Mouse (Mus musculus): Measurements from ENCODE around the gene Hhipl1. TPM values are rescaled to one million over a fixed set of nuclear protein-coding genes. Genes with fewer than 3 reads are reported as not detected.

Hhipl1 gene
- polyA plus RNA-seq, 1 experiment = not detected

- no peak for TF ChIP-seq GATA1 (IDR thresholded peaks at IDR 0.05; ENCODE audit: low read length)
These were observed 31.8 kb upstream of the Hhipl1 start for GRCm38 (mm10) chr12:108274313-108274595.

- no peak for TF ChIP-seq GATA1 (IDR thresholded peaks at IDR 0.05; ENCODE audit: low read length)
These were observed 31.2 kb upstream of the Hhipl1 start, which contains the start of gene Ccdc85c for GRCm38 (mm10) chr12:108274661-108275507. TSS of gene Ccdc85c (minus strand) at chr12:108275425.

GRCm38 (mm10) chr12:108275508-108275890 lies 30.6 kb upstream of the Hhipl1 start:
- TF ChIP-seq GATA1 (IDR thresholded peaks at IDR 0.05; ENCODE audit: low read length) = no peak

- no peak for TF ChIP-seq GATA1 (IDR thresholded peaks at IDR 0.05; ENCODE audit: low read length)
These were observed 29.9 kb upstream of the Hhipl1 start for GRCm38 (mm10) chr12:108275920-108276822.

GRCm38 (mm10) chr12:108277341-108277841 lies 28.7 kb upstream of the Hhipl1 start:
- no peak for TF ChIP-seq GATA1 (IDR thresholded peaks at IDR 0.05; ENCODE audit: low read length)

DNA sequence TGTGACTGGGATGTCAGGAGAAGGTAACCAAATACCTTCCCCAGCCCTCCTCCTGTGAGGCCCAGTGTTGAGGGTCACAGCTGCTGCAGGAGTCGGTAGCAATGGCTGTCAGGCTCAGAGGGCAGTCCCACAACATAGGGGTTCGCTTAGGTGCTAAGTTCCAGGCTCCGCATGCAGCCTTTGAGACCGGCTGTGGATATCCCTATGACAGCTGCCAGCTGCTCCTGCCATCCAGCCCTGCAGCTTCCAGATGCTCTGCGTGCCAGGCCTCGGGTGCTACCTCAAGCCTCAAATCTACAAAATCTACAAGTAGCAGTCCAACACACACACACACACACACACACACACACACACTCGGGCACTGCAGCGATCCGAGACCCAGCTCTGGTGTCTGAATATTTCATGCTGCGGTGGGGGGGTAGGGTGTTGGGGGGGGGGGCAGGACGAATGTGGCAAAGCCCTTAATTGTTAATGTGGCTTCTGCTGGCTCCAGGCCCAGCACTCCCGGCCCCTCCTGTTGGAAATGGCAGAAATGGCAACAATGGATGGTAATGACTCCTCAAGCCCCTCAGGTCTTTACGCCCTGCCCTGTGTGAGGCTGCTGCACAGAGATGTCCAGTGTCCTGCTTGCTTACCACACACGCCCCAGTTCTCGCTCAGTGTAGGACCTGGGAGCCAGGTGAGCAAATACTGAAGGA lies 27.7 kb upstream of the Hhipl1 start:
- TF ChIP-seq GATA1 (IDR thresholded peaks at IDR 0.05; ENCODE audit: low read length) = no peak

DNA sequence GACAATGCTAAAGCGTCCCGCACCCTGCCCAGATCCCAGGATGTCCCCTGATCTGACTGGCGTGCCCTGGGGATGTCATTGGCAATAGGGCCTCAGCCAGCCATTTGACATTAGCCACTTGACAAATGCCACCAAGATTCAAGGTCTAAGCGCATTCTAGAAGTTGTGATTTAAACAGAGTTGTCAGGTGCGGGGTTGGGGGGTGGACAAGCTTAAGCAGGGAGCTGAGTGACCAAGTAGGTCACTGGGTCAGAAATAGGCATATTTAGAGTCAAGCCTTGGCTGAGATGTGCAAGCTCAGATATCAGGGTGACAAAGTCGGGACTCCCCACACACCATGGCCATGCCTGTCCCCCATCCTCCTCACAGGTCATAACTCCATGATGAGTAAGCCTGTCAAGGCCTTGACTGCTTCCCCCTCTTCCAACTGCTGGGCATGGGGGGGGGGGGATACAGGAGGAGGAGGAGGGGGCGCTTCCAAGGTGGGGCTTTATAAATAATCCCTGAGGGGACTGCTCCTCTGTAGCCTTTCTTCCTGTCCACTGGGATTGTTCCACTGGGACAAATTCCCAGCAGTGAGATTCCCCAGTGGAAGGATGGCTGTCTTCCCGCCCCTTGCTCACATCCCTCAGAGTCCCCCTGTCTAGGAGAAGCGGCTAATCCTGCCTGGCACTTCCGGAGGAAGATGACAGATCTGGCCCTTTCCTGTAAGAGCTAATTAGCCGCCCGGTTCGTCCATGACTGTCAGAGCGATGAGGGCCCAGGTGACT lies 21.4 kb upstream of the Hhipl1 start:
- TF ChIP-seq GATA1 (IDR thresholded peaks at IDR 0.05; ENCODE audit: low read length) = no peak

DNA sequence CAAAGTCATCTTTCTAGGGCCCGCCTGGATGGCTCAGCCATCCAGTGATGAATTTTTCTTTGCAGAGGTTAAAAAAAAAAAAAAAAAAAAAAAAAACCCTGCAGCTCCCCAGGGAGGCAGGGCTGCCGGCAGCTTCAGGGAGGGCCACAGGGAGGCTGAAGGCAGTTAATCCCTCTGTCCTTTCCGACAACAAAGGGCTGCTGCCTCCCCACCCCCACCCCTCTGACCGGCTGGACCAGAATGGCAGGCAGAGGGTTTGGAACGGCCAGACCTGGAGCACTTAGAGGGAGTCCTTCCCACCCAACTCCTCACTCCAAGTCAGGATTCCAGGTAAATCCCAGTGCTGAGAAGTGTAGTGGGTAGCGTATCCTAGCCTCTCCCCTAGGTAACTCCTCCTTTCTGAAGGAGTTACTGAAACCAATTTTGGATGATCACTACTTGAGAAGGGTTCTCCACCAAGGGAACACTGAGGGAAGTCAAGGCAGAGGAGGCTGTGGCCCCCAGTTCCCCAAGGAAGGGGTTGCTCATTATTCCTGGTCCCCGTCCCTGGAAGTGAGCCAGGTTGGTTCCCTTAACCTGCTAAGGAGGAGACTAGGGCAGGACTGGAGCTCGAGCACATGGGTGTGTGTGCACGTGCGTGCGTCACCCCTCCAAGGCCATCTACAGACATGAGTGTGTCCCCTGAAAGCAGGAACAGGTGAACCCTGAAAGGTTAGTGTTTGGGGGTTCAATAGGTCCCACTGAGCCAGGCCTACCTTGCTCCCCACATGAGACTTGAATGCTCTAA lies 20.7 kb upstream of the Hhipl1 start:
- no peak for TF ChIP-seq GATA1 (IDR thresholded peaks at IDR 0.05; ENCODE audit: low read length)

GRCm38 (mm10) chr12:108286381-108286780 lies 19.7 kb upstream of the Hhipl1 start:
- TF ChIP-seq GATA1 (IDR thresholded peaks at IDR 0.05; ENCODE audit: low read length) = no peak

- no peak for TF ChIP-seq GATA1 (IDR thresholded peaks at IDR 0.05; ENCODE audit: low read length)
These were observed 19.1 kb upstream of the Hhipl1 start for GRCm38 (mm10) chr12:108287011-108287410.

DNA sequence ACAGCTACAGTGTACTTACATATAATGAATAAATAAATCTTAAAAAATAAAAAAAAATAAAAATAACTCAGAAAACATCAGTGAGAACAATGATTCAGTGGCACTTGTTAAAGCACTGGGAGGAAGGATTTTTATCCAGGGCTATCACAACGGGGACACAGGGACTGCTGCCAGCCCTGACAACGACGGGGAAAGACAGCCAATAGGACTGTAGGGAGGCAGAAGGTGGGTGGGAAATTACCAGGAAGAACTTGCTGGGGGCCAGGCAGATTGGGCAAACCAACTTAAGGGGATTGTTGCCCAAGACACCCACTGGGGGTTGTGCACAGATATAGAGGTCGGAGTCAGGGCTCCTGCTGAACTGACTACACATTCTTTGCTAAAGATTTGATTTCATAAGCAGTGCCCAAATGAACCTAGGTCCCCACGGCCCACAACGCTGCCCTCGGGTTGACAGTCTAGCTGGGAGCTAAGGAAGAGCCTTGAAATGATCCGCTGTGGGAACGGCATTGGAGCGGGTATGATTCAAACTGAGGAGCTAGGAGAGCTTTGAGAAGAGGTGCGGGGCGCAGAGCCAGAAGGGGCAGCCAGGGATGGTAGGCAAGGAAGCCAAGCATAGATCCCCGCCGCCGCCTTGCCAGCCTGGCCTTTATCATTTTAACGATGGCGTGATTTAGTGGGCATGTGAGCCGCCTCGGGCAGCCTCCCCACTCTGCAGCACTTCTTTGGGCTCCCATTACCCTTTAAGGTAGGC lies 17.8 kb upstream of the Hhipl1 start:
- TF ChIP-seq GATA1 (IDR thresholded peaks at IDR 0.05; ENCODE audit: low read length) = no peak

- no peak for TF ChIP-seq GATA1 (IDR thresholded peaks at IDR 0.05; ENCODE audit: low read length)
These were observed 13.7 kb upstream of the Hhipl1 start for GRCm38 (mm10) chr12:108292419-108292818.

DNA sequence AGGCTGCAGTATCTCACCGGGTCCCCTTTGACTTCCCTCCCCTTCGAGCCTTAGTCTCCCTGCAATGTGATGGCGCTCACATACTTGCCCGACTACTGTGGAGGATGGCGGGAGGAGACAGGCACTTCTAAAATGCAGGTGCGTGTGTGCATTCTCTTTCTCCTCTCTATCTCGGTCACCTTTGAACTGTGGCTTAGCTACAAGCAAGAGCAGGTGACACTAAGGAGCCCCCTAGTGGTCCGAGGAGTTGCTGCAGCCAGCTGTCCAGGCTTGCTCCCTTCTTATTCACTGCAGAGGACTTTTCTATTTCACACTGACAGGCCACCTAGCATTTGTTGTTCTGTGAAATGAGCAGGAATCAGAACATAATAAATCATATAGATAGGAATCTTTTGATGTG lies 13.1 kb upstream of the Hhipl1 start:
- no peak for TF ChIP-seq GATA1 (IDR thresholded peaks at IDR 0.05; ENCODE audit: low read length)

All from G1E-ER4 (cell line).